Mouse (Mus musculus): ENCODE measurements around the gene Thap12.
A peak's percentile ranks its signal among the peaks of the same experiment; 100 is the strongest.

Thap12 gene

DNA sequence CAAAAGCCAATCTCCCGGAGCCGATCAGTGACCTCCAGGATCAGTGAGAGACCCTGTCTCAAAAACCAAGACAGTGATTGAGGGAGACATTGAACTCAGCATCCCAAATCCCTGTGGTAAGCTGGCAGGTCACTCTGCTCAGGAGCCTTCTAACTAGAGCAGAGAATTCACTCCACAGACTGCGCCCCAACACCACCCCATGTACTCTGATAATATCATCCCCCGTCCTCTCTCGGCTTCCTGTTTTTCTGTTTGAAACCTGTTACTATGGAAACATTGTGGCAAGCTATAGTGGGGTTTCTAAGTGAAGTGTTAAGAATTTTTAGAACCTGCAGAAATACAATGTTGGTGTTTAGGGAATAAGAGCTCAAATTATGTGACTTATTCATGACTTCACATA lies 8.9 kb upstream of the Thap12 start:
- no peak for ATAC-seq (ENCODE audit: insufficient number of reproducible peaks, low FRiP score, low TSS enrichment)

DNA sequence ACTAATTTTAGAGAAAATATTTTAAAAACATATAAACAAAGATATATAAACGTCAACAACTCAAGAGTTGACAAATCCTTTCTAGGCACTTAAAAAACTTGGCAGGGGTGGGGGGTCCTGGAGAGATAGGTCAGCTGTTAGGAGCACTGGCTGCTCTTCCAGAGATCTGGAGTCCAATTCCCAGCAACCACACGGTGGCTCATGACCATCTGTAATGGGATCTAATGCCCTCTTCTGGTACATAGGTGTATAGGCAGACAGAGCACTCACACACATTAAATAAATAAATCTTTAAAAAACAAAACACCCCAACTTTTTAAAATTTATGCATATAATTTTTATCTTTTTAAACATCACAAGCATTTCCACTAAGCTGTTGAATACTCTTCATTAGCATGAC lies 5.4 kb upstream of the Thap12 start:
- no peak for ATAC-seq (ENCODE audit: insufficient number of reproducible peaks, low FRiP score, low TSS enrichment)

DNA sequence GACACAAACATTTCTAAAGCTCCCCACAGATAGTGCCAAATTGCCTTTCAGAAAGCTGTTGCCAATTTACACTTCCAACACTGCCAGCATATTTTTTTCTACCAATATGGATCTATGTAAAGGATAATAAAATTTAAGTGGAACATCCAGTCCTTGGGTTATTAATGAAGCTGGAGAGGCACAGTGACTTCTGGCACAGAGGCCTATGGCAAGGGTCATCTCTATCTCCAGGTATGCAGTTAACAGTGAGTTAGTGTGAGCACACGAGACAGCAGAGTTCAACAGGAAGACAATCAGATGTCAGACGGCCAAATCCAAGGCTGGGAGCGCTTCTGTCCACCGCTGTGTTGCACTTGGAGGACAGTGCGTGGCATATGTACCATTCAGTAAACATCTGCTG lies 4.9 kb upstream of the Thap12 start:
- ATAC-seq (ENCODE audit: insufficient number of reproducible peaks, low FRiP score, low TSS enrichment): no peak

DNA sequence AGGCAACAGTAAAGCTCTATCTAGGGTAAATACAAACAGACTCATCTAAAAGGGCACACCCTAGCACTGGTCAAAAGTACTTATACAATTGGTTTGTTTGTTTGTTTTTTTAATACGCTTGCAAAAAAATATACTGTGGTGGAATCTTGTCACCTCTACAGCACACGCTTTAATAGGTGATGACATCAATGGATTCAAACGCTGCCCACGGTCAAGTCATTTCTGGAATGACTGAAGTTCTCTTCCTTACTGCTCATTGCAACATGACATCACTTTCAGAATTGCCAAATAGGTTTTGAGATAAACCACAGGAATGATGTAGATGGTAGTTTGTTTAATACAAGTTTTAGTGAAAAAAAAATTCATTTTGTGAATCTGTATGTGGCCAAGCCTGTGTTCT lies 4.3 kb upstream of the Thap12 start:
- no peak for ATAC-seq (ENCODE audit: insufficient number of reproducible peaks, low FRiP score, low TSS enrichment)

DNA sequence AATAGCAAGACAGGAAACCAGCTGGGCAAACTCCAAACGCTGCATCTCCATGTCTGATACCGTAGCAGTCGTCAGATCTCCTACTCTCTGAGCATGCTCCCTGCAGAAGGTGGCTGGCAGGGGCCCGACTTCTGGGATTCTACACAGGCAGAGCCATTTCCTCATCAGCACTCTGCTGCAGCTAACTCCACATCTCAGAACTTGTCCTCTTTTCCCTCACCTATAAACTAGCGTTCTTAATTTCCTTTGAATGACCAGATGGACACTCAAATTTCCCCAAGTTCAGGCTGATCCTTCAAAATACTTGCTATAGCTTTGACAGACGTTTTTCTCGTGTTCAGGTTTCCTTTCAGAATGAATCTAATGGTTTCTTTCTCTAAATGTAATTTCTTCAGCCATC lies 1.1 kb upstream of the Thap12 start:
- ATAC-seq (ENCODE audit: insufficient number of reproducible peaks, low FRiP score, low TSS enrichment): no peak

DNA sequence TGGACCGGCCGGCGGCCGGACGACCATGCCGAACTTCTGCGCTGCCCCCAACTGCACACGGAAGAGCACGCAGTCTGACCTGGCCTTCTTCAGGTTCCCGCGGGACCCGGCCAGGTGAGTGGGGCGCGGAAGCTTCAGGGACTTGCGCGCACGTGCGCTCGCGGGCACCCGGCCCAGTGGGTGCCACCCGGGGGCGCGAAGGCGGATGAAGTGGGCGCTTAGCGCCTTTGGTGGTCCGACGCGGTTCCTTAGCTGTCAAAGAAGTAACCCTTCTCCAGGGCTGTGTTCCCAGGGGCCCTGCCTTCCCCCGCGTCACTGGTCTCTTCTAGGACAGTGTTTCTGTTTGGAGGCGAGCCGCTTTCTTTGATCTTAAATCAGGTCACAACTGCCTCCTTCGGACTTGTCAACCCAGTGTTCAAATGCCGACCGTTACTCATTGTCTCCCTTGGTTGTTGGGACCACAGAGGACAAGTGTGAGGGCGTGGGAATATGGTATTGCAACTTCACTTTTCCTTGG lies 520 bp downstream of the Thap12 start:
- 0 out of 2 replicates have a peak, but pooled peaks have one; percentile 36 for ATAC-seq (ENCODE audit: insufficient number of reproducible peaks, low FRiP score, low TSS enrichment)

DNA sequence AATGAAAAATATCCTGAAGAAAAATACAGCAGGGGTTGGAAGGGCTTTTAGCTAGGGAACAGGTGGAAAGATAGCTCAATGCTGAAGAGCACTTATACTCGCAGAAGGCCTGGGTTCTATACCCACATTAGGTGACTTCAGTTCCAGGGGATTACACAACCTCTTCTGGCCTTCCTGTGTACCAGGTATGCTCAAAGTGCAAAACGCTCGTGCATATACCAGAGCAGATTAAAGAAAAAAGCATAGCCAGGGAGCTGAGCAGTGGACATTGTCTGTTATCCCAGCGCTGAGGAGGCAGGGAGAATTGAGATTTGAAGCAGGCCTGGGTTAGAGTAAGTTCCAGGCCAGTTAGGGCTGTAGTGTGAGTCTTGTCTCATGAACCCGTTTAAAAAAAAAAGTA lies 1.4 kb downstream of the Thap12 start:
- no peak for ATAC-seq (ENCODE audit: insufficient number of reproducible peaks, low FRiP score, low TSS enrichment)

DNA sequence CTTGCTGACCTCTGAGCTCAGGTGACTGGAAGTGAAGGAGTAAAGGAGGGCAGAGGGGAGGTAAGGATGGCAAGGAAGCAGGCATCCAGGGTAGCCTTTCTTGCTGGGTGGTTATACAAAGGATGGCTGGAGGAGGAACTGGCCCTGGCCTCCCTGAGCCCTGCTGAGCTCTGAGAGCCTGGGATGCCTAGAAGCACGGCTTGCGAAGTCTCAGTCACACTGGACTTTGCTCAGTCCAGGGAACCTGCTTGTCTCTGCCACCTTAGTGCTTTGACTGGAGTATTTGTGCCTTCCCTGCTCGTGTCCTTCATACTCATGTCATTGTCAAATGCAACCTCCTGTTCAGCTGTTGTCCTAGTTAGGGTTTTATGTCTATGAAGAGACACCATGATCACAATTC lies 10.8 kb downstream of the Thap12 start:
- ATAC-seq (ENCODE audit: insufficient number of reproducible peaks, low FRiP score, low TSS enrichment): no peak

DNA sequence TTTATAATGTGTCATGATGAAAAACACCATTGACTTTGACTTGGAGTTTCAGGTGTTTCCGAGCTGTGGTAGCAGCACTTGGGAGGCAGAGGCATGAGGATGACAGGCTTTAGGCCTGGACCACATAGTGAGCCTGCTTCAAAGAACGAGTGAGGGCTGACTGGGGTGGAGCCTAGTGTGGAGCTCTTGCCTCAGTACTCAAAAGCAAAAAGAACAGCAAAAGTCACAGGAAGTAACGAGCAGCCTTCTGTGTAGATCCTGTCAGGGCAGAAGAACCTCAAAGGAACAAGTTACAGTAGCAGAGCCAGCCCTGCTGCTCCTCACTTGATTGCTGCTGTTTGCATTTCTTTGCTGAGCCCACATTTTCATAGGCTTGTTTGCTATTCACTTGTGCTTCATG lies 14.5 kb downstream of the Thap12 start:
- no peak for ATAC-seq (ENCODE audit: insufficient number of reproducible peaks, low FRiP score, low TSS enrichment)

DNA sequence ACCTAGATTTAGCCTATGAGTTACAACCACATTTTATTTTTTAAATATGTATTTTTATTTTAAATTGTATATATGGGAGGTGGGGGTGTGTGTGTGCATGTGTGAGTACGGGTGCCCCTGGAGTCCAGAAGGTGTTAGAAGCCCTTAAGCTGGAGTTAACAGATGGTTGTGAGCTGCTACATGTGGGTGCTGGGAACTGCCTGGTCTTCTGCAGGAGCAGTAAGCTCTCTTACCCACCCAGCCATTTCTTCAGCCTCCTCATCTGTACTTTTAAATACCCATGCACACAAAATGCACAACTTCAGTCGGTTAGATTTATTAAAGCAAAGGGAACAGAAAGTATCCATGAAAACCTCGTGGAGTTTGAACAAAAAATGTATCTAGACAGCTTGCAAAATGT lies 16.9 kb downstream of the Thap12 start:
- no peak for ATAC-seq (ENCODE audit: insufficient number of reproducible peaks, low FRiP score, low TSS enrichment)

DNA sequence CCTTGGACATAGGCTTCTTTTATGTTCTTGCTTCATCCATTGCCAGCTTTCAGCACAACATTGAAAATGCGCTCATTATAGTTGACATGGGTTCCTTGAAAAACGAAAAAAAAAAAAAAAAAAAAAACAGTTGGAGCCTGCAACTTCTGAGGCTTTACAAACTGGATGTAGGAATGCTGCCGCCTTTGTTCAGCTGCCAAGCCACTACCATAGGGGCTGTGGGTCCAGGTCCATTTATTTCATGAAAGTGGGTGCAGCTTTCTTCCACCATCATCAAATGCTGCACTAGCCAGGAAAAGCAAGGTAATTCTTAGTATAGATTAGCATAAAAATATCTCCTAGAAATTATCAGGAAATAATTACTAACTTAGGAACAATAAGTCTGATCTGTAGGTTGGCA lies 17.8 kb downstream of the Thap12 start:
- no peak for ATAC-seq (ENCODE audit: insufficient number of reproducible peaks, low FRiP score, low TSS enrichment)

DNA sequence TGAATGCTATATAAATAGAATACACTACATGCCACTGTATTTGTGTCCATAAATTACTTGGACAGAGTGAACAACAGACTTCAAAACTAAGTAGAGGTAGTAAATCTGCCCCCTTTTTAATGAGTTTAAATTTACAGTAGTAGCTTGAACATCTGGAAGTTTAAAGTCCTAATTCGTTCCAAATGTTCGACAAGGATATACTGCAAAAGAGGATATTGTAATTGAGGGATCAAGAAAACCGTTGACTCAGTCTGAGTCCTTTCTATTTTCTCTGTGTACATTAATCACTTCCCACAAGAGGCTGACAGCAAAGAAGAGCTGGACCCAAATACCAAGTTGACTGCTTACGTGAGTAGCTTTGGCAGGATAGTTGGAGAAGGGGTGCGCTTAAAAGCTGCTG lies 18.3 kb downstream of the Thap12 start:
- no peak for ATAC-seq (ENCODE audit: insufficient number of reproducible peaks, low FRiP score, low TSS enrichment)

DNA sequence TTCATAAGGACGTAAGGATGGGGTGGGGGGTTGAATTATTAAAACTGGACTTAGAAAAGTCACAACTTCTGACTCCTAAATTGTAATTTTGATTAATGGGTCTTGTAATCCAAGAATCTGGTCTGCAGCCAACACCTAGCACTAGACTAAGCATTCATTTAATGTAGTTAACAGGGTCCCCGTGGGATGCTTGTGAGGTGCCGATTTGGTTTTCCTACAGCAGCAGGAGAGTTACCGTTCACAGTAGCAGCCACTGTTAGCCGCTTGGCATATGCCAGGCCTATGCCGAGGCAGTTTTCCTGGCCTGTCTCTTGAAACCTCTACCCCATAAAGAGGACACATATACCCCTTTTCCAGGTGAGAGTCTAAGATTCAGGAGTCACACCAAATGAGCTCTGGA lies 18.7 kb downstream of the Thap12 start:
- no peak for ATAC-seq (ENCODE audit: insufficient number of reproducible peaks, low FRiP score, low TSS enrichment)

DNA sequence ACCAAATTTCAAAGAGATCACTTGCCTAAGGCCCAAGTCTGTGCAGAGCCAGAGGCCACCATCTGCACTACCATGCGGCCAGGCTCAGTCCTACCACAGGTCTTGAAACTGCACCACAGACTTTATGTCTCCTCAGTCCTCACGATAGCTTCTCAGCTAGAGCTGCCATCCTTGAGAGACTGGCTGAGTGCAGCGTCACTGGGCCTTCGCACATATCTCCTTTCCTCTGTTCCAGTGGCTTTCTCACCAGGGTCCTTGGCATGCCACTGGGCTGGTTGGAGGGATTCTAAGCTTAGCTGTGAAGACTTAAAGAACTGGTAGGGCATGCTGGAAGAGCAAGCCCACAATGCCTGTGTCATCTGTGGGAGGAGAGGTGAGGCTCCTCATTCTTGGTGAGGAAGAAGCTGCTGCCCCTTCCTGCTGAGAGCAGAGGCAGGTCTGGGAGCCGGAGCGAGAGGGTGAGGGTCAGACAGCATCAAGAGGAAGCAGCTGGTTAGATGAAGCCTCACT lies 22.8 kb downstream of the Thap12 start:
- no peak for ATAC-seq (ENCODE audit: insufficient number of reproducible peaks, low FRiP score, low TSS enrichment)

DNA sequence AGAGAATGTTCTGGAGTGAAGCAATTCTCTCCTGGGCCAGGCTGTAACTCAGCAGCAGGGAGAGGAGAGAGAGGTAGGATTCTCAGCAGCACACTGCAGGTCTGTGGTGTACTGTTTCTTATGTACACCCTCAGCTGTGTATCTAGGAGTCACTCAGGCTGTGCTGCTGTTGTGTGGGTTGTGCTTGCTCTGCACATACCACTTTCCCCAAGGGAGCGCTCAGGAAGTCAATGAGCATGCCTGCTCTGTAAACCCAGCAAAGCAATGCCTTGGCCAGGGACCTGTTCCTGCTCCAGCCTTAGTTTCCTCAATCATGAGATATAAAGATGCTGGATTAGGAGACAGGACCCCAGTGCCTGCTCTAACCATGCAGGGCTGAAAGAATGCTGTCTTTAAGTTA lies 25.1 kb downstream of the Thap12 start:
- ATAC-seq (ENCODE audit: insufficient number of reproducible peaks, low FRiP score, low TSS enrichment): no peak

DNA sequence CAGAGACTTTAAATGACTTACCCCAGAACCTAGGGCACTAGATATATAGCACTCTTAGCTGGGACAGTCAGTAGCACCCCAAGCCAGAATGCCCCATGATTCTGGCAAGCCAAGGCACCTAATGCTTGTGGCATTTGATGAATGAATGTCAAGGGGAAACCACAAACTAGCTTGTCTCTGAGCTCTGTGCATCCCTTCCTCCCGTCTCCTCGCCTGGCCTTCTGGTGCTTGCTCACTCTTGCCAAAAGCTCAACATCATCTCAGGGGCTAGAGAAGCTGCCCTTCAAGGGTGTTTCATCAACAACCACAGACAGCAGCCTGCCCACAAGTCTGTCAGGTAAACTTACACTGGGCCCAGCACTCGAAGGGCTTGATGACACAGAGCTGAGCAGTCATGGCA lies 25.6 kb downstream of the Thap12 start:
- ATAC-seq (ENCODE audit: insufficient number of reproducible peaks, low FRiP score, low TSS enrichment): no peak

DNA sequence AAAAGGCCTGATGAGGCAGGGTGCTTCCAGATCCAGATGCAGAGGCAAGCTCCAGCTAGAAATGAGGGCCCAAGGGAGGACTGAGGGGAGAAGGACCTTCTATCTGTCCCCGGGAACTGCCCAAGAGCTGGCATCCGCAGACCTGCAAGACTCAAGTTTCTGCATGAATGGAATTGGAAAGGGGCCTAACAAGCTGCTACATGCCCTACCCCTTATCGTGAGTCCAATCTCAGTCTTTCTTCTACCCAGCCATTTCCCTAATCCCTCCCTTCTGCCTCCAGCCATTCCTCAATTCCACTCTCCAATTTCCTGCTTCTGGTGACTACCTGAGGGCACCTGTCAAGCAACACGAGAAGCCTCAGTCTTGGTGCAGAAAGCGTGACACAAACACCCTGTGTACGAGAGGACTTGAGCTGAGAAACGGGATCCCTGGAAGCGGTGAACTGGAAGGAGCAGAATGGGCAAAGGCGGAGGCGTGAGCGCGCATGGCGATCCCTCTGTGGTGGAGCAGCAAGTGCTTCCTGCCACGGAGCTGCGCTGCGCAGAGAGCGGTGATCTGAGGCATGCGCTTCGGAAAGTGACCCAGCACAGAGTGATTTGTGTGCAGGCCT lies 26.9 kb downstream of the Thap12 start:
- peak; percentile 66; the same call in 1 of the 2 replicates for ATAC-seq (ENCODE audit: insufficient number of reproducible peaks, low FRiP score, low TSS enrichment)

DNA sequence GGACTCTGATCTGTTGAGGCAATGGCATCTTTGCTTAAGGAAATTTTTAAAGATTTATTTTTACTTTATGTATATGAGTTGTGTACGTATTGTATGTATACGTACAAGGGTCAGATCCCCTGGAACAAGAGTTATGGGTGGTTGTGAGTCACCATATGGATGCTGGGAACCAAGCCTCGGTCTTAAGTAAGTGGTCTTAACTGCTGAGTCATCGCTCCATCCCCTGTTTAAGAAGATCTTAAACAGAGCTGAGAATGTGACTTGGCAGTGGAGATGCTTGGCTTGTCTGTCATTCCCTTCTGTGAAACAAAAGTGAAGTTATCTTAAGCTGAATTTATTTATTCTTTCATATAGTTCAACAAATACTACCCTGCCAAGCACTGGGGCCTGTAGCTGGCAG lies 31.1 kb downstream of the Thap12 start:
- no peak for ATAC-seq (ENCODE audit: insufficient number of reproducible peaks, low FRiP score, low TSS enrichment)

DNA sequence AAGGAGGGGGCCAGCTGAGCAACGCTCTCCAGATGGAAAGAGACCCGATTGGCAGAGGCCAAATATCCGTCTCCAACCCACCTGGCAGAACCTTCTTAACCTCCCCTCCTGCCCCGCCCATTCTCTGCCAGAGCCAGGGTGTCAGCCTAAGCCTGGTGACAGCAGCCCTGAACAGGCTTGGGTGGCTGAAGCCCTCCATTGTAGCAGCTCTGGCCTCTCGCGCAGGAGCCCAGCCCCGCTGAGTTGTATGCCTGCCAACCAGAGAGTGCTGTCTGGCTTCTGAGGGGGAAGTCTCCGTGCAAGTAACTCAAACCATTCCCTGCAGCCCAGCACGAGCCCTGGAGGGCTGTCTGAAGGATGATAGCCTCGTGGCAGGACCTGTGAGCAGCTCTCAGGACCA lies 32.0 kb downstream of the Thap12 start:
- no peak for ATAC-seq (ENCODE audit: insufficient number of reproducible peaks, low FRiP score, low TSS enrichment)

DNA sequence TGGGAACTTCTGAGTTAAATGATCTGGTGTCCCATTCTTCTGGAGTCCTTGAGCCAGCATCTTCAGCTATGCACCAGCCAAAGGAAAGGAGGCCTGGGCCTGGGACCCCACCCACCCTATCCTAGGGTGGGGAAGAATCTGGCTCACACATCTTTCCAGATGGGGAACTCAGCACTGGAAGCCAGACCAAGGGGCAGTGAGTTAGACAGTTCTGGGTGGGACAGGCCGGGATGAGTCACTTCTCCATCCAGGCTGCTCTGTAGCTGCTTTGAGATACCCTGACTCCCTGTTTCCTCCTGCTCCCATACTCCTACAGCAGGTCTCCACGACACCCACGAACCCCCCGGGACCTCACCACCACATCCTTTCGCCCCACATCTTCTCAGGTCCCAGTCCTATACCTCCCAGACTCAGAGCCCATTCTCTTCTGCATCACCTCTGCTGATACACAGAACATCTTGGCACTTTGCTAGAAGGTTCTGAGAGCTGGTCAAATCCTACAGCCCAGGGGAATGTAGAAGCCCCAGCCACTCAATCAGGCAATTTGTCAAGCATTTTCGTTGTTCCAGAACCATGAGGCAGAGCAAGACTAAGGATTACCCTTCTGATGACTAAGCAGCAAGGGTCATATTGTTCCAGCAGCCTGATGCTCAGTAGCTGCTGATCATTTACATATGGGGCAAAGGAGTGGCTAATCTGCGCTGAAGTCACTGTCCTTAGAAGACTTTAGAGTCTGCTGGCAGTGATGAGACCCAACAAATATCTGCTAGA lies 34.1 kb downstream of the Thap12 start:
- ATAC-seq (ENCODE audit: insufficient number of reproducible peaks, low FRiP score, low TSS enrichment): no peak

DNA sequence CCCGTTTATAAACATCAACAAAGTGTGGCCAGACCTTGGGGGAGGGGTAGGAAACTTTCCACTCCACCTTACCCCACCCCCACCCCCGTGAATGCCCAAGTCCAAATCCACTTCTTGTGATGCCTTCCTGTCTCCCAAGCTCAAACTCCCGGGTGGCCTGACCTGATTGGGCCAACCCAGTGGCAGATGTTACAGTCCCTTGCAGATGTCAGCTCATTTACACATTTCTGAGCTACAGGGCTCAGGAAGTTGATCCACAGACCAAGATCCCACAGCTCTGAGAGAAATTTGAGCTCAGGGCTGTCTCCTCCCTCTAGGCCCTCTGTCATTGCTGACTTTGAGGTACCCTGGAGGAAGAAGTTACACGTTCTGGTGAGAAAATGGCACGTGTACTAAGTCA lies 37.5 kb downstream of the Thap12 start:
- ATAC-seq (ENCODE audit: insufficient number of reproducible peaks, low FRiP score, low TSS enrichment): no peak

DNA sequence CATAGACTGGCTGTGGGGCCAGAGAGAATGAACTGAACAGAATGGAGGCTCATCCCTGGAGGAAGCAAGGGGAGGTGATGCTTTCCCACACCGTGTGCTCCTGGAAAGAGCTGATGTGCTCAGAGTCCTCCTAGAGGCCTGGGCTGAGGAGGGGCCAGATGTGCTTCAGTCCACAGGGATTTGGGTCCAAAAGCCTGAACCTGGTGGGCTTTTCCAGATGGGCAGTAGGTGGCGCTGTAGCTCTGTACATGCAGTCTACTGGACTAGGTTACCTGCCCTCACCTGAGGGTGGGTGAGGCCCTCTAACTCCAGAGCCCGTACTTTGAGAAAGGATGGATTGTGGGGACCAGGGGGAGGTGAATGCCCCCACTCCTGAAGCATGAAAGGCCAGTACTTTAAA lies 40.4 kb downstream of the Thap12 start:
- ATAC-seq (ENCODE audit: insufficient number of reproducible peaks, low FRiP score, low TSS enrichment): peak; percentile 52; the same call in 1 of the 2 replicates

Data from cerebellum, adult (tissue).